Mouse (Mus musculus): ENCODE results near the gene Akr1c18.
"Not testable (repeated sequence)": the region's sequence is repeated elsewhere in the genome, so short reads cannot be mapped to it uniquely, and the experiment has no call there.

Akr1c18 gene

DNA sequence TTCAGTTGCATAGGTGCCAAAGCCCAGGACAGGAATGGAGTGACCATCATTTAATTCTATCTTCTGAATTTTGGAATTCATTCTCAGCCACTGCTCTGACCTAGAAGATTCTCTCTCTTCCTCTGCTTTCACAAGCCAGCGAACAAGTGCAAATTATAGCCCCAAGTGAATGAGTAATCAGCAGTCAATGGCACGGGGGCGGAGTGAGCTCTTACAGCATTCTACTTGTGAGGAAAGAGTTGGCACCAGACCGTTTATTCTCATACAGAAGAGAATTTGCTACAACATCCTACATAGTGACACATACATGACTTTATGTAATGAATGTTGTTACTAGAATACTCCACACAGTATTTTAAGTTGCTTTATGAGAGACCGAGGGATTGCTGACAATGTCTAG, at the start of gene Akr1c18:
Akr1c18 (minus strand) TSS at position 137 of the 400 bp plus-strand sequence.
- in situ Hi-C loops (cut with MboI; ENCODE audit: unreplicated experiment in 2 of 2) = no loop called here

- in situ Hi-C loops (cut with MboI; ENCODE audit: unreplicated experiment in 2 of 2) = no loop called here
These were observed 42.1 kb upstream of the Akr1c18 start for GRCm38 (mm10) chr13:4192511-4192910.

- in situ Hi-C loops (cut with MboI; ENCODE audit: unreplicated experiment in 2 of 2) = no loop called here
These were observed 40.5 kb upstream of the Akr1c18 start, which contains the start of gene Akr1c13 for GRCm38 (mm10) chr13:4190904-4191303. TSS of gene Akr1c13 (plus strand) at chr13:4191150.

GRCm38 (mm10) chr13:4188174-4188573, 37.7 kb upstream of the Akr1c18 start:
- in situ Hi-C loops (cut with MboI; ENCODE audit: unreplicated experiment in 2 of 2) = no loop called here

DNA sequence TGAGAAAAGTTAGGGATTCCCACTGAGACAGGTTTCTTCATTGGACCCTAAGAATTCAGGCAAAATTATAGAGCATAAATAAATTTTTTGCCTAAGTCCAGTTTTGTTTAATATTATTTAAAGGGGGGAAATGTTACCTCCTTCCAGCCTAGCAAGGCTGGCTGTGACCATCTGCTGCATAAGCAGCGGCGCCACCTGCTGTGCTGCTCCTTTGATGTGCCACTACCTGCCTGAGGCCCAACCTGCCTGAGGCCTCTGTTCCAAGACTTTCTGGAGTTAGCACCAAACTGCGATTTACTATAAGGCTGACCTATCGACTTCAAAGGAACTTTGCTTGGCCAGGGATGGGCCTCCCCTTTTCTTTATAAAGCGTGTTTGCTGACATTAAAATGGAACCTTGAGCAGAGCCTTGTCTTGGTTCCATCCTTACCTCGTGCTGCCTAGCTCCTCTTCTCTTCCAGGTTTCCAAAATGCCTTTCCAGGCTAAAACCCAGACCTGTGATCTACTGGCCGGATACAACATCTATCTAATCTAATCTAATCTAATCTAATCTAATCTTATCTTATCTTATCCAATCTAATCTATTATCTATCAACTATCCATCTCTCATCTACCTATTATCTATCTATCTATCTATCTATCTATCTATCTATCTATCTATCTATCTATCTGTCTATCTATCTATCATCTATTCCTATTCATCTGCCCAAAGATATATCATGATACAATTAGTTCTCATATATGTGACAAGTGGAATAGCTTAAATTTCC, 36.4 kb upstream of the Akr1c18 start:
- in situ Hi-C loops (cut with MboI; ENCODE audit: unreplicated experiment in 2 of 2) = not testable (repeated sequence)

DNA sequence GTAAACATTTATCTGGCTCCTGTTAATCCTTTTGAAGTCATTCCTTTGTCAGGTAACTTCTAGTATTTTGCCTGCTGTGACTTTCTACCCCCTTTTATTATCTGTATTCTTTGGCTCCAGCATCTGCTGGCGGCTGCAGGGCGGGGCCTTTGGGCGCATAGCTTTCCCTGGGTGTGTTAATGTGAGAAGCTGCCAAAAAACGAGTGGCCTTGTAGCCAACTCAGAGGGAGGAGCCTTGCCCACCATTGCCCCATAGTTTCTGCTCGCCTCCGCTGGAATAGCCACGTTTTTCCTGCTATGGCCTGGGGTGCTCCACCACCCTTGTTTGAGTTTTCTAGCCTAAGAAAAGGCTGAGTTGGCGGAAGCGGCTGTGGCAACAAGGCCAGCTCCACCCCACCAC, 32.7 kb upstream of the Akr1c18 start:
- in situ Hi-C loops (cut with MboI; ENCODE audit: unreplicated experiment in 2 of 2) = no loop called here

DNA sequence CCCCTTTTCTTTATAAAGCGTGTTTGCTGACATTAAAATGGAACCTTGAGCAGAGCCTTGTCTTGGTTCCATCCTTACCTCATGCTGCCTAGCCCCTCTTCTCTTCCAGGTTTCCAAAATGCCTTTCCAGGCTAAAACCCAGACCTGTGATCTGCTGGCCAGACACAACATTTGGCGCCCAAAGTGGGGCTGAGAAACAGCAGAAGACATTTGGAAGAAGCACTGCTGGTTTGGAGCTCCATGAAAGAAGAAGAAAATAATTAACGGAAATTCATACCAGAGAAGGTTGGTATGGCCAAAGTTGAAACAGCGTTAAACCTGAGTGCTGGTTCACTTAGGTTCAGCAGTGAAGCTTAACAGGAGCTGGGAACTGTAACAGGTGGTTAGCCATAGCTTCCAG, 30.9 kb upstream of the Akr1c18 start:
- in situ Hi-C loops (cut with MboI; ENCODE audit: unreplicated experiment in 2 of 2) = not testable (repeated sequence)

DNA sequence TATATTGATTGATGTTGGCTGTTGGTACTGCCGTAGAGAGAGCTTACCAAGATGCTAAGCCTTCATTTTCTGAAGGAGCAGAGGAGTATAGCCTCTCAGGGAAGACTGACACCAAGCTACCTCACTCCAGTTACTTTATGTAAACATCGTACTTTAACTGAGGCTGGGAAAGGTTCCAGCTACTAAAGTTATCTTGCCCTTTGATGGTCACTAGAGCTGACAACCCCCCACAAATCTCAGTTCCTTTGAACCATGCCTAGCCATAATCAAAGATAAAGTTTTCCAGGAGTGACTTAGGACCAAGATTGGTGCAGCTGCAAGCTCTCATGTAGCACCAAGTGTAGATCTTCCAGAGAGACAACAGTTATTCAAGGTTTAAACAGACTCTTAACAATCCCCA, 22.5 kb upstream of the Akr1c18 start:
- in situ Hi-C loops (cut with MboI; ENCODE audit: unreplicated experiment in 2 of 2) = no loop called here

GRCm38 (mm10) chr13:4168006-4168405, 17.6 kb upstream of the Akr1c18 start:
- in situ Hi-C loops (cut with MboI; ENCODE audit: unreplicated experiment in 2 of 2) = no loop called here

- in situ Hi-C loops (cut with MboI; ENCODE audit: unreplicated experiment in 2 of 2) = no loop called here
These were observed 4.8 kb upstream of the Akr1c18 start for GRCm38 (mm10) chr13:4155286-4155685.

GRCm38 (mm10) chr13:4153593-4153992, 3.1 kb upstream of the Akr1c18 start:
- in situ Hi-C loops (cut with MboI; ENCODE audit: unreplicated experiment in 2 of 2) = no loop called here

- in situ Hi-C loops (cut with MboI; ENCODE audit: unreplicated experiment in 2 of 2) = no loop called here
These were observed 2.5 kb upstream of the Akr1c18 start for GRCm38 (mm10) chr13:4152908-4153307.

DNA sequence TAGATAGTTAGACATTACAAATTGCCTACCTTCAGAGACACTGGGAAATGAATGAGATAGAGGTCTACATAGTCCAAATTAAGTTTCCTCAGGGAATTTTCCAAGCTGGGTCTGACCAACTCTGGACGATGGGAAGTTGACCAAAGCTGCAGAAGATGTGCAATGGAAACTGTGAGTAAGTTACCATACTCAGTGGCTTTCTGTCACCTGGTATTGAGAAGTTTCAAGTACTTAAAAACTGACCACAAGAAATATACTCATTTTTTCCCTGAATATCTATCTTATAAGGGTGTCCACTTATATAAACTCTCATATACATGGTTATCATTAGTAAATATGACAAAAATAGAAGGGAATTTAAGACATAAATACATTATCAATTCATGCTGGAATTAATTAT, 6.2 kb downstream of the Akr1c18 start:
- in situ Hi-C loops (cut with MboI; ENCODE audit: unreplicated experiment in 2 of 2) = no loop called here

DNA sequence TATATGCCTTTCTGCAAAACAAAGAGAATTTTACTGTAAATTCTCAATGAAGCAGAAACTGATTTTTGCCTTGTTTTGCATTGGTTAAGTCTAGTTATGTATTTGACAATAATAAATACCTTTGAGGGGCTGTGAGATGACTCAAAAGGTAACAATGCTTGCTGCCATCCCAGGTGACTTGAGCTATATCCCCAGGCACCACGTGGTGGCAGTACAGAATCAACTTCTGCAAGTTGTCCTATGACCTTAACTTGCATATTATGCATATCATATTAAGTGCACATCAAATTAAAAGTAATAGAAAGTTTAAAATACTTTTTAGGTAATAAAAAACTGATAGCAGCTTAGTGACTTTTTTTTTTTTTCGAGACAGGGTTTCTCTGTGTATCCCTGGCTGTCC, 17.4 kb downstream of the Akr1c18 start:
- in situ Hi-C loops (cut with MboI; ENCODE audit: unreplicated experiment in 2 of 2) = no loop called here

DNA sequence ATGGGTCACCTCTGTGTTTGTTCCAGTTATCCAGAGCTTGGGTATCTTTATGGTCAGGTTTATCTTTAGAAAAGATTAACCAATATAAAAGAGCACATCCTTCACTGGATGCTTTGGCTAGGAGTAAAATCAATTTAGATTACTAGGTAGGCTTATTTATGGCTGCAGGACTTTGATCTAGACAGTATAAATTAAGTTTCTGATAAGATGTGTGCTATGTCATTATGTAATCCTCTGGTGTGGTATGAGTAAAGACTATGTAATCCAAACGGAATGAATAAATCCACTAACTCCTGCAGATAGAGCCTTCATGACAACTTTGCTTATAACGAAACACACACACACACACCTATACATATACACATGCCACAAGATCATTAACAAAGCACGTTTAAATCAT, 18.7 kb downstream of the Akr1c18 start:
- in situ Hi-C loops (cut with MboI; ENCODE audit: unreplicated experiment in 2 of 2) = no loop called here

DNA sequence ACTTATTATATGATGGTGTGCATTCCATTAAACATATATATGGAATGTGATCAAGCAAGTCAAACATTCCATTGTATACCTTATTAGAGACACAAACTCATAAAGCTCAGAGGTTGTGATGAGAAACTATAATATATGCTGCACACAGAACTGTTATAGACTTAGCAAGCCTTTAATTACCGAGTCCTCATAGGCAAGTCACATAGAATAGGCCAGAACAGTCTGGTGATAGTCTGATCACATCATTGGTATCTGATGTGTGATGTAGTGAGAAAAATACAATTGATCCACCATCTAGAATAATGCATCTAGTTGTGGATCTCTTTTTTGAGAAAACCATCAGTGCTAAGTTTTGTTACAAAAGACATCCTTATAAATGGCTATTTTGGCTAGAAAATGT, 19.1 kb downstream of the Akr1c18 start:
- in situ Hi-C loops (cut with MboI; ENCODE audit: unreplicated experiment in 2 of 2) = no loop called here

DNA sequence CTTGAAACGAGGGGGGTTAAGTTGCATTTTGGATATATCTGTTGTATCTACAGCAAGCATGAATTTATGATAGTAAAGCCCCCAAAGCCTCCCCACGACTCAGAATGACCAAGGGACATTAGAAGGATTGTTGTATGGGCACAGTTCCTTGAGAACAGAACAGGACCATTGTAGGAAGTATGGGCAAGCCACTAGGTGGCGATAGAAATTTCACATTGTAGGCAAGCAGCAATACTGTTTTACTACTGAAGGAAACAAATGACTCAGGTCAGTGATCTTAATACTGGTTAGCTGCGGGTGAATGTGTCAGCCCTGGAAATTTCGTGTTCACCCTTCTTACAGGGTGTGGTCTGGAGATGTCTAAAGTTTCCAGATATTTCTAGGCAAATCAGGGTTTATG, 21.4 kb downstream of the Akr1c18 start:
- in situ Hi-C loops (cut with MboI; ENCODE audit: unreplicated experiment in 2 of 2) = no loop called here

- in situ Hi-C loops (cut with MboI; ENCODE audit: unreplicated experiment in 2 of 2) = not testable (repeated sequence)
These were observed 24.6 kb downstream of the Akr1c18 start for GRCm38 (mm10) chr13:4125846-4126245.

DNA sequence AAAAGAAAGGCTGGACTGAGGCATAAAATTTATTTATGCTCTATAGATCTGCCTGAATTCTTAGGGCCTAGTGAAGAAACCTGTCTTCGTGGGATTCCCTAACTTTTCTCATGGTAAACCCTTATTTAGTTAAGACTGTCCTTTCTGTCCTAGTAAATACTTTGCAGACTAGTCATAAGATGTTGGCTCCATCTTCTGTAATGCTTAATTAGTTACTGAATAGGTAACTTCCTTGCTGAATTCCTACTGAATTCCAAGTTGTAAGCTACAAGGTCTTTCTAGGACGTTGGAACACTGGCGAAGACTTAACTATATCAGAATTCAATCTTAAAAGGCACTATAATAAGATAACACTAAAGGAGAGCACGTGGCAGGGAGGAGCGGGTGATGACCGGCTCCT, 26.0 kb downstream of the Akr1c18 start:
- in situ Hi-C loops (cut with MboI; ENCODE audit: unreplicated experiment in 2 of 2) = loop anchor here in 1 of 2 experiments (25.0 kb wide), 1 partner anchor 488 kb away; the partner anchor contains the start of gene Akr1e1

DNA sequence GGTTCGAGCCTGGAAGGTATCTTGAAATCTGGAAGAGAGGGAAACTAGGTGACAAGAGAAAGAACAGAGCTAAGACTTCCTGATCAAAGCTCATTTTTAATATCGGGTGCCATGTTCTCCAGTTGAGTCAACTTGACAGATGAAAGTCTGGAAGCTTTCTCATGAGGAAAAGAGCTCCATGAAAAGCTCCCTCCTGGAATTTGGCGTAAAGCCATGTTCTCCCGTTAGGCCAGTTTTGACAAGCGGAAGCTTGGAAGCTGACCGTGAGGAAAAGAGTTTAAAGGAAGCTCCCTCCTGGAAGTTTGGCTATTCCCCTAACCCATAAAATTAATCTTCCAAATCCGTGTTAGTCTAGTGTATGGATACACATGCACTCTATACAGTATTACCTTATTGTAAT, 27.3 kb downstream of the Akr1c18 start:
- in situ Hi-C loops (cut with MboI; ENCODE audit: unreplicated experiment in 2 of 2) = loop anchor here in 1 of 2 experiments (25.0 kb wide), 1 partner anchor 489 kb away; the partner anchor contains the start of gene Akr1e1

GRCm38 (mm10) chr13:4119181-4119904, 31.1 kb downstream of the Akr1c18 start:
- in situ Hi-C loops (cut with MboI; ENCODE audit: unreplicated experiment in 2 of 2) = loop anchor here in 1 of 2 experiments (10.0 to 25.0 kb wide), 2 partner anchors 455 to 493 kb away; partner anchors contain the start of gene Akr1e1
